Mouse (Mus musculus): ENCODE data around the gene Rhox2a. TPM values are rescaled to one million over a fixed set of nuclear protein-coding genes. Genes with fewer than 3 reads are reported as not detected.
"Not testable (repeated sequence)": the region's sequence is repeated elsewhere in the genome, so short reads cannot be mapped to it uniquely, and the experiment has no call there.

Rhox2a gene
- not detected in 2 replicates for polyA plus RNA-seq (2015; fragmentation: Nextera tagmentation; extraction: Ambion mirVana)

- H3K4me3 ChIP-seq; H3K36me3 ChIP-seq; H3K4me1 ChIP-seq; H3K9ac ChIP-seq (replicated peaks); ATAC-seq (replicated peaks); H3K27me3 ChIP-seq; H3K4me2 ChIP-seq (replicated peaks); H3K27ac ChIP-seq (replicated peaks); H3K9me3 ChIP-seq: not testable (repeated sequence)
- 100% methylated on average over 2 of the region's 9 CpGs for WGBS
Measured at GRCm38 (mm10) chrX:37244676-37245075, at the start of gene Rhox2a. TSS of gene Rhox2a (plus strand) at chrX:37244976.

GRCm38 (mm10) chrX:37198676-37199075 is 46.1 kb upstream of the Rhox2a start:
- no peak overlapping the region for H3K27ac ChIP-seq (replicated peaks)
- H3K9ac ChIP-seq (replicated peaks), result no peak overlapping the region
- H3K4me1 ChIP-seq, result no peaks in the 10 kb centered on the region
- H3K9me3 ChIP-seq, result no peaks in the 10 kb centered on the region
- 63% methylated on average over 8 of the region's 8 CpGs for WGBS
- no peak overlapping the region for H3K4me2 ChIP-seq (replicated peaks)
- no peaks in the 10 kb centered on the region for H3K27me3 ChIP-seq
- no peak overlapping the region for H3K4me3 ChIP-seq
- no peaks in the 10 kb centered on the region for H3K36me3 ChIP-seq
- ATAC-seq (replicated peaks), result no peak

GRCm38 (mm10) chrX:37210941-37211340 is 33.8 kb upstream of the Rhox2a start, which contains the start of gene Gm9:
TSS of gene Gm9 (minus strand) at chrX:37211041.
- no peaks in the 10 kb centered on the region for H3K36me3 ChIP-seq
- no peak for ATAC-seq (replicated peaks)

GRCm38 (mm10) chrX:37222158-37222557 is 22.6 kb upstream of the Rhox2a start, which contains the start of gene Rhox1:
TSS of gene Rhox1 (minus strand) at chrX:37222258.
- not testable (repeated sequence) for H3K36me3 ChIP-seq

More at GRCm38 (mm10) chrX:37210941-37211340, 33.8 kb upstream of the Rhox2a start, which contains the start of gene Gm9:
- WGBS, result 89% methylated on average over 10 of the region's 10 CpGs
- Histone ChIP-seq H3K27me3 (no peaks in the 10 kb centered on the region), H3K4me1 (no peaks in the 10 kb centered on the region), H3K27ac (replicated peaks) (no peak within 1 kb of the TSS), H3K9me3 (no peaks in the 10 kb centered on the region), H3K4me3 (no peak within 1 kb of the TSS), H3K4me2 (replicated peaks) (no peak within 1 kb of the TSS), H3K9ac (replicated peaks) (no peak within 1 kb of the TSS)

GRCm38 (mm10) chrX:37249619-37250018 is 4.8 kb downstream of the Rhox2a start, which contains the start of gene Rhox3a:
TSS of gene Rhox3a (plus strand) at chrX:37249919.
- H3K4me2 ChIP-seq (replicated peaks); H3K4me3 ChIP-seq; H3K27ac ChIP-seq (replicated peaks); H3K27me3 ChIP-seq; H3K36me3 ChIP-seq; ATAC-seq (replicated peaks); H3K9me3 ChIP-seq; H3K4me1 ChIP-seq; H3K9ac ChIP-seq (replicated peaks): not testable (repeated sequence)
- 93% methylated on average over 1 of the region's 3 CpGs for WGBS

More at GRCm38 (mm10) chrX:37222158-37222557, 22.6 kb upstream of the Rhox2a start, which contains the start of gene Rhox1:
- not testable (repeated sequence) for H3K27ac ChIP-seq (replicated peaks); H3K4me2 ChIP-seq (replicated peaks); H3K9me3 ChIP-seq; H3K4me1 ChIP-seq; ATAC-seq (replicated peaks); H3K27me3 ChIP-seq; H3K4me3 ChIP-seq; H3K9ac ChIP-seq (replicated peaks)
- 81% methylated on average over 1 of the region's 1 CpGs for WGBS

GRCm38 (mm10) chrX:37265038-37265437 is 20.3 kb downstream of the Rhox2a start, which contains the start of gene Rhox4a:
TSS of gene Rhox4a (plus strand) at chrX:37265338.
- H3K4me2 ChIP-seq (replicated peaks); H3K27ac ChIP-seq (replicated peaks); ATAC-seq (replicated peaks); H3K9ac ChIP-seq (replicated peaks); H3K9me3 ChIP-seq; H3K27me3 ChIP-seq; H3K4me3 ChIP-seq; H3K36me3 ChIP-seq; H3K4me1 ChIP-seq: not testable (repeated sequence)
- 94% methylated on average over 11 of the region's 19 CpGs for WGBS

Other genes starting within 250 kb of the Rhox2a start
- gene Sowahd, start 196.1 kb upstream of the Rhox2a start, polyA plus RNA-seq (2015; fragmentation: Nextera tagmentation; extraction: Ambion mirVana), result not detected in 2 replicates
- gene Rpl39, start 159.6 kb upstream of the Rhox2a start, polyA plus RNA-seq (2015; fragmentation: Nextera tagmentation; extraction: Ambion mirVana), result 336 and 348 TPM in 2 replicates
- gene Upf3b, start 134.7 kb upstream of the Rhox2a start, polyA plus RNA-seq (2015; fragmentation: Nextera tagmentation; extraction: Ambion mirVana), result 27.2 and 30.3 TPM in 2 replicates
- 19.1 and 20.3 TPM in 2 replicates for gene Nkap, start 118.2 kb upstream of the Rhox2a start, polyA plus RNA-seq (2015; fragmentation: Nextera tagmentation; extraction: Ambion mirVana)
- gene Akap14, start 76.1 kb upstream of the Rhox2a start, polyA plus RNA-seq (2015; fragmentation: Nextera tagmentation; extraction: Ambion mirVana), result 0.20 and 0.22 TPM in 2 replicates
- gene Ndufa1, start 53.8 kb upstream of the Rhox2a start, polyA plus RNA-seq (2015; fragmentation: Nextera tagmentation; extraction: Ambion mirVana), result 449 and 519 TPM in 2 replicates
- 14.3 and 15.9 TPM in 2 replicates for gene Rnf113a1, start 53.7 kb upstream of the Rhox2a start, polyA plus RNA-seq (2015; fragmentation: Nextera tagmentation; extraction: Ambion mirVana)
- gene Gm9, start 33.9 kb upstream of the Rhox2a start, polyA plus RNA-seq (2015; fragmentation: Nextera tagmentation; extraction: Ambion mirVana), result not detected in 2 replicates
- gene Rhox1, start 22.7 kb upstream of the Rhox2a start, polyA plus RNA-seq (2015; fragmentation: Nextera tagmentation; extraction: Ambion mirVana), result not detected in 2 replicates
- gene Rhox3a, start 4.9 kb downstream of the Rhox2a start, polyA plus RNA-seq (2015; fragmentation: Nextera tagmentation; extraction: Ambion mirVana), result not detected in 2 replicates
- not detected in 2 replicates for gene Rhox4a, start 20.4 kb downstream of the Rhox2a start, polyA plus RNA-seq (2015; fragmentation: Nextera tagmentation; extraction: Ambion mirVana)
- not detected in 2 replicates for gene Rhox3a2, start 135.1 kb downstream of the Rhox2a start, polyA plus RNA-seq (2015; fragmentation: Nextera tagmentation; extraction: Ambion mirVana)
- not detected in 2 replicates for gene Rhox4a2, start 145.9 kb downstream of the Rhox2a start, polyA plus RNA-seq (2015; fragmentation: Nextera tagmentation; extraction: Ambion mirVana)
- gene Rhox2b, start 167.1 kb downstream of the Rhox2a start, polyA plus RNA-seq (2015; fragmentation: Nextera tagmentation; extraction: Ambion mirVana), result not detected in 2 replicates
- not detected in 2 replicates for gene Rhox4b, start 187.5 kb downstream of the Rhox2a start, polyA plus RNA-seq (2015; fragmentation: Nextera tagmentation; extraction: Ambion mirVana)
- not detected in 2 replicates for gene Rhox2c, start 208.7 kb downstream of the Rhox2a start, polyA plus RNA-seq (2015; fragmentation: Nextera tagmentation; extraction: Ambion mirVana)
- gene Rhox3c, start 213.6 kb downstream of the Rhox2a start, polyA plus RNA-seq (2015; fragmentation: Nextera tagmentation; extraction: Ambion mirVana), result not detected in 2 replicates
- not detected in 2 replicates for gene Rhox4c, start 235.4 kb downstream of the Rhox2a start, polyA plus RNA-seq (2015; fragmentation: Nextera tagmentation; extraction: Ambion mirVana)
- not detected in 2 replicates for gene Rhox2d, start 248.5 kb downstream of the Rhox2a start, polyA plus RNA-seq (2015; fragmentation: Nextera tagmentation; extraction: Ambion mirVana)

All from forebrain, embryonic 15.5 days (tissue).